Mouse (Mus musculus): ENCODE data around the gene Snx3. TPM values are rescaled to one million over a fixed set of nuclear protein-coding genes. Genes with fewer than 3 reads are reported as not detected.

Gene Snx3
- total RNA-seq, 4 experiments from 2014 or later: 200 to 230 (median 204) TPM

GRCm38 (mm10) chr10:42510141-42510540 is 8.3 kb downstream of the Snx3 start:
- no peak for DNase-seq

GRCm38 (mm10) chr10:42511184-42512135 is 9.6 kb downstream of the Snx3 start:
- no peak for DNase-seq

- no peak for DNase-seq
These were observed 12.3 kb downstream of the Snx3 start for GRCm38 (mm10) chr10:42514125-42514524.

- DNase-seq: no peak
These were observed 16.5 kb downstream of the Snx3 start for GRCm38 (mm10) chr10:42518363-42518762.

- no peak for DNase-seq
These were observed 19.6 kb downstream of the Snx3 start for GRCm38 (mm10) chr10:42521315-42521981.

GRCm38 (mm10) chr10:42522912-42523311 is 21.1 kb downstream of the Snx3 start:
- no peak for DNase-seq

GRCm38 (mm10) chr10:42523556-42524162 is 21.8 kb downstream of the Snx3 start:
- no peak for DNase-seq

GRCm38 (mm10) chr10:42525682-42526081 is 23.9 kb downstream of the Snx3 start:
- DNase-seq: no peak

GRCm38 (mm10) chr10:42533836-42534453 is 32.1 kb downstream of the Snx3 start:
- DNase-seq: no peak

- no peak for DNase-seq
These were observed 35.9 kb downstream of the Snx3 start for GRCm38 (mm10) chr10:42537571-42538316.

GRCm38 (mm10) chr10:42545707-42546503 is 44.1 kb downstream of the Snx3 start:
- no peak for DNase-seq

GRCm38 (mm10) chr10:42546507-42546906 is 44.7 kb downstream of the Snx3 start:
- no peak for DNase-seq

GRCm38 (mm10) chr10:42559581-42560200 is 57.9 kb downstream of the Snx3 start:
- DNase-seq: no peak

- peak; percentile 37 for DNase-seq
These were observed 60.4 kb downstream of the Snx3 start for GRCm38 (mm10) chr10:42562272-42562671.

GRCm38 (mm10) chr10:42572567-42572966 is 70.7 kb downstream of the Snx3 start:
- no peak for DNase-seq

- no peak for DNase-seq
These were observed 71.1 kb downstream of the Snx3 start for GRCm38 (mm10) chr10:42572971-42573370.

- no peak for DNase-seq
These were observed 72.8 kb downstream of the Snx3 start for GRCm38 (mm10) chr10:42574639-42575038.

GRCm38 (mm10) chr10:42577525-42578280 is 75.9 kb downstream of the Snx3 start:
- no peak for DNase-seq

GRCm38 (mm10) chr10:42578281-42578675 is 76.4 kb downstream of the Snx3 start:
- DNase-seq: no peak

All from adrenal gland, adult 8-10 months (tissue).